Mouse (Mus musculus) midbrain, embryonic 12.5 days (tissue): ENCODE measurements around the gene Crybg2. TPM values are rescaled to one million over a fixed set of nuclear protein-coding genes. Genes with fewer than 3 reads are reported as not detected.

ENCODE experiments used
- ATAC-seq: fragments of 200-750 bp; cut with Nextera tagmentation; 2 replicates; pipeline ENCODE4 v1.8.0; 2017; ENCODE audit warnings: low read depth, moderate TSS enrichment, moderate library complexity; ENCODE audit not compliant: low FRiP score
- H3K27ac ChIP-seq: fragments of 300-500 bp; sonication (generic); replicated peaks from 2 replicates; pipeline ENCODE4 v1.5.1; 2016; ENCODE audit warnings: mild to moderate bottlenecking
- H3K27me3 ChIP-seq: fragments of 300-500 bp; sonication (generic); 2 replicates; pipeline ENCODE4 v1.6.1; 2016; ENCODE audit warnings: mild to moderate bottlenecking
- H3K36me3 ChIP-seq: fragments of 300-500 bp; sonication (generic); 2 replicates; pipeline ENCODE4 v1.6.1; 2016
- H3K4me1 ChIP-seq: fragments of 300-500 bp; sonication (generic); 2 replicates; pipeline ENCODE4 v1.6.1; 2016
- H3K4me2 ChIP-seq: fragments of 300-500 bp; sonication (generic); replicated peaks from 2 replicates; pipeline ENCODE4 v1.6.1; 2016; ENCODE audit warnings: mild to moderate bottlenecking, moderate library complexity
- H3K4me3 ChIP-seq: fragments of 300-500 bp; sonication (generic); 2 replicates; pipeline ENCODE4 v1.5.1; 2016; ENCODE audit warnings: mild to moderate bottlenecking
- H3K9ac ChIP-seq: fragments of 300-500 bp; sonication (generic); replicated peaks from 2 replicates; pipeline ENCODE4 v1.6.1; 2016; ENCODE audit warnings: mild to moderate bottlenecking, moderate library complexity
- H3K9me3 ChIP-seq: fragments of 300-500 bp; sonication (generic); 2 replicates; pipeline ENCODE4 v1.6.1; 2016; ENCODE audit warnings: mild to moderate bottlenecking
- WGBS: fragments of 180-500 bp; shearing (Covaris S2); methylation state at CpG from one replicate; pipeline ENCODE4 v1.1.7; 2016; 5-methylcytosine and 5-hydroxymethylcytosine counted together
- polyA plus RNA-seq: library from polyadenylated mRNA; unstranded; fragments of >200 nt; fragmentation: Nextera tagmentation; extraction: Ambion mirVana; gene quantifications from 2 replicates; pipeline ENCODE4 v1.2.1, GENCODE M21; 2016

Crybg2 gene
- polyA plus RNA-seq, 1 experiment from 2014 or later: 1.7 TPM

GRCm38 (mm10) chr4:134117012-134117411, 56.4 kb downstream of the Crybg2 start:
- H3K4me1 ChIP-seq: peaks cover 14% of the 10 kb centered on the region
- 90% methylated on average over 8 of the region's 8 CpGs for WGBS
- no peak for ATAC-seq

GRCm38 (mm10) chr4:134118126-134118800, 57.6 kb downstream of the Crybg2 start:
- no peaks in the 10 kb centered on the region for H3K27me3 ChIP-seq
- no peaks in the 10 kb centered on the region for H3K9me3 ChIP-seq
- H3K4me2 ChIP-seq: no peak overlapping the region
- no peak overlapping the region for H3K9ac ChIP-seq
- ATAC-seq: no peak
- 73% methylated on average over 14 of the region's 14 CpGs for WGBS
- H3K4me1 ChIP-seq: peaks cover 7% of the 10 kb centered on the region
- no peak overlapping the region for H3K27ac ChIP-seq
- no peak overlapping the region for H3K4me3 ChIP-seq
- H3K36me3 ChIP-seq: no peaks in the 10 kb centered on the region

More at GRCm38 (mm10) chr4:134117012-134117411, 56.4 kb downstream of the Crybg2 start:
- Histone ChIP-seq H3K27me3 (no peaks in the 10 kb centered on the region), H3K9ac (no peak overlapping the region), H3K9me3 (no peaks in the 10 kb centered on the region), H3K27ac (no peak overlapping the region), H3K4me2 (no peak overlapping the region), H3K4me3 (no peak overlapping the region), H3K36me3 (no peaks in the 10 kb centered on the region)

- no peaks in the 10 kb centered on the region for H3K9me3 ChIP-seq
- no peak for ATAC-seq
- H3K27me3 ChIP-seq: no peaks in the 10 kb centered on the region
- 0 out of 2 replicates have a peak, but pooled peaks cover 1% of the 10 kb centered on the region for H3K4me1 ChIP-seq
- H3K9ac ChIP-seq: no peak overlapping the region
- WGBS: 72% methylated on average over 5 of the region's 5 CpGs
- no peak overlapping the region for H3K27ac ChIP-seq
- H3K4me2 ChIP-seq: no peak overlapping the region
- H3K36me3 ChIP-seq: no peaks in the 10 kb centered on the region
- no peak overlapping the region for H3K4me3 ChIP-seq
These were observed 58.4 kb downstream of the Crybg2 start for GRCm38 (mm10) chr4:134119042-134119441.

GRCm38 (mm10) chr4:134119644-134120043, 59.0 kb downstream of the Crybg2 start:
- WGBS: 62% methylated on average over 9 of the region's 9 CpGs
- Histone ChIP-seq H3K9me3 (no peaks in the 10 kb centered on the region), H3K9ac (no peak overlapping the region), H3K4me3 (no peak overlapping the region), H3K4me2 (no peak overlapping the region), H3K27ac (no peak overlapping the region), H3K36me3 (no peaks in the 10 kb centered on the region), H3K4me1 (0 out of 2 replicates have a peak, but pooled peaks cover 3% of the 10 kb centered on the region), H3K27me3 (no peaks in the 10 kb centered on the region)
- ATAC-seq: no peak

- H3K4me2 ChIP-seq: no peak overlapping the region
- H3K9me3 ChIP-seq: no peaks in the 10 kb centered on the region
- H3K4me3 ChIP-seq: no peak overlapping the region
- ATAC-seq: no peak
- H3K9ac ChIP-seq: no peak overlapping the region
- no peaks in the 10 kb centered on the region for H3K36me3 ChIP-seq
- WGBS: 82% methylated on average over 6 of the region's 6 CpGs
- no peaks in the 10 kb centered on the region for H3K27me3 ChIP-seq
- 0 out of 2 replicates have a peak, but pooled peaks cover 3% of the 10 kb centered on the region for H3K4me1 ChIP-seq
- H3K27ac ChIP-seq: no peak overlapping the region
These were observed 59.7 kb downstream of the Crybg2 start for GRCm38 (mm10) chr4:134120192-134120805.

GRCm38 (mm10) chr4:134120916-134121315, 60.3 kb downstream of the Crybg2 start:
- no peaks in the 10 kb centered on the region for H3K27me3 ChIP-seq
- WGBS: 88% methylated on average over 4 of the region's 4 CpGs
- no peak overlapping the region for H3K4me2 ChIP-seq
- H3K4me1 ChIP-seq: 0 out of 2 replicates have a peak, but pooled peaks cover 3% of the 10 kb centered on the region
- no peak for ATAC-seq
- no peak overlapping the region for H3K27ac ChIP-seq
- H3K9ac ChIP-seq: no peak overlapping the region
- no peaks in the 10 kb centered on the region for H3K36me3 ChIP-seq
- H3K4me3 ChIP-seq: no peak overlapping the region
- no peaks in the 10 kb centered on the region for H3K9me3 ChIP-seq

- no peaks in the 10 kb centered on the region for H3K36me3 ChIP-seq
- no peak overlapping the region for H3K4me3 ChIP-seq
- 51% methylated on average over 4 of the region's 4 CpGs for WGBS
- 0 out of 2 replicates have a peak, but pooled peaks cover 4% of the 10 kb centered on the region for H3K4me1 ChIP-seq
- no peak overlapping the region for H3K27ac ChIP-seq
- H3K27me3 ChIP-seq: no peaks in the 10 kb centered on the region
- no peak for ATAC-seq
- H3K9ac ChIP-seq: no peak overlapping the region
- no peaks in the 10 kb centered on the region for H3K9me3 ChIP-seq
- no peak overlapping the region for H3K4me2 ChIP-seq
These were observed 61.0 kb downstream of the Crybg2 start for GRCm38 (mm10) chr4:134121571-134121970.

- Histone ChIP-seq H3K4me3 (no peak overlapping the region), H3K27me3 (no peaks in the 10 kb centered on the region), H3K4me2 (no peak overlapping the region), H3K36me3 (no peaks in the 10 kb centered on the region), H3K9me3 (no peaks in the 10 kb centered on the region), H3K27ac (no peak overlapping the region), H3K4me1 (peaks cover 11% of the 10 kb centered on the region), H3K9ac (no peak overlapping the region)
- 72% methylated on average over 3 of the region's 3 CpGs for WGBS
- ATAC-seq: no peak
These were observed 61.7 kb downstream of the Crybg2 start for GRCm38 (mm10) chr4:134122281-134122680.

GRCm38 (mm10) chr4:134123147-134123546, 62.5 kb downstream of the Crybg2 start:
- H3K4me2 ChIP-seq: no peak overlapping the region
- H3K9me3 ChIP-seq: no peaks in the 10 kb centered on the region
- no peaks in the 10 kb centered on the region for H3K27me3 ChIP-seq
- no peak overlapping the region for H3K9ac ChIP-seq
- ATAC-seq: no peak
- 93% methylated on average over 6 of the region's 6 CpGs for WGBS
- no peak overlapping the region for H3K4me3 ChIP-seq
- H3K4me1 ChIP-seq: peaks cover 19% of the 10 kb centered on the region
- H3K36me3 ChIP-seq: no peaks in the 10 kb centered on the region
- H3K27ac ChIP-seq: no peak overlapping the region

GRCm38 (mm10) chr4:134123680-134124551, 63.3 kb downstream of the Crybg2 start:
- H3K9me3 ChIP-seq: no peaks in the 10 kb centered on the region
- 28% methylated on average over 17 of the region's 17 CpGs for WGBS
- H3K4me3 ChIP-seq: no peak overlapping the region
- H3K27ac ChIP-seq: no peak overlapping the region
- ATAC-seq: no peak
- no peak overlapping the region for H3K4me2 ChIP-seq
- no peaks in the 10 kb centered on the region for H3K27me3 ChIP-seq
- no peak overlapping the region for H3K9ac ChIP-seq
- no peaks in the 10 kb centered on the region for H3K36me3 ChIP-seq
- H3K4me1 ChIP-seq: peaks cover 23% of the 10 kb centered on the region

GRCm38 (mm10) chr4:134125383-134126060, 64.9 kb downstream of the Crybg2 start:
- 0 out of 2 replicates have a peak, but pooled peaks cover 3% of the 10 kb centered on the region for H3K36me3 ChIP-seq
- H3K4me1 ChIP-seq: peaks cover 29% of the 10 kb centered on the region
- no peak overlapping the region for H3K27ac ChIP-seq
- H3K9me3 ChIP-seq: no peaks in the 10 kb centered on the region
- no peak overlapping the region for H3K4me2 ChIP-seq
- no peaks in the 10 kb centered on the region for H3K27me3 ChIP-seq
- H3K9ac ChIP-seq: no peak overlapping the region
- H3K4me3 ChIP-seq: no peak overlapping the region
- ATAC-seq: no peak
- 89% methylated on average over 15 of the region's 15 CpGs for WGBS
